Mouse (Mus musculus) ES-E14 (cell line): ENCODE measurements at regions not wholly inside any gene's neighbourhood (a gene's known extent, or its start where the extent isn't known, plus 50 kb on each side); places are given as distances from the start of the nearest gene placed in this dataset.

Source experiments
- DNase-seq: peaks from one replicate; pipeline ENCODE4 v3.0.0-alpha.2; 2013; ENCODE audit warnings: low read depth, low spot score
- H3K27ac ChIP-seq: 2 replicates; pipeline ENCODE4 v1.5.1; 2012; ENCODE audit warnings: low read depth, mild to moderate bottlenecking, low read length, moderate library complexity, mixed read lengths; ENCODE audit not compliant: poor library complexity, insufficient read depth, severe bottlenecking
- H3K36me3 ChIP-seq: 2 replicates; pipeline ENCODE4 v1.6.1; 2012; ENCODE audit warnings: mild to moderate bottlenecking, low read length, moderate library complexity, mixed read lengths; ENCODE audit not compliant: control insufficient read depth, poor library complexity, insufficient read depth, severe bottlenecking
- H3K4me1 ChIP-seq, 2 experiments: fragments of 150-350 bp in 1 of 2; sonication (generic) in 1 of 2; 2 replicates each; pipeline ENCODE4 v1.6.1; 2012; ENCODE audit warnings: low read length in 2 of 2, mild to moderate bottlenecking in 1 of 2, mixed read lengths in 1 of 2; ENCODE audit not compliant: control insufficient read depth in 2 of 2, insufficient read depth in 2 of 2, poor library complexity in 1 of 2
- H3K4me3 ChIP-seq, 2 experiments: fragments of 150-350 bp in 1 of 2; sonication (generic) in 1 of 2; 2 replicates each; pipeline ENCODE4 v1.5.1; 2012; ENCODE audit warnings: low read length in 2 of 2, low read depth in 1 of 2, mild to moderate bottlenecking in 1 of 2, mixed read lengths in 1 of 2; ENCODE audit not compliant: insufficient read depth in 1 of 2, poor library complexity in 1 of 2, severe bottlenecking in 1 of 2
- H3K9ac ChIP-seq: 2 replicates; pipeline ENCODE4 v1.6.1; 2012; ENCODE audit warnings: low read depth, mild to moderate bottlenecking, low read length, mixed read lengths; ENCODE audit not compliant: poor library complexity, insufficient read depth, severe bottlenecking
- H3K9me3 ChIP-seq: fragments of 150-350 bp; sonication (generic); 2 replicates; pipeline ENCODE4 v1.6.1; 2012; ENCODE audit warnings: low read depth, mild to moderate bottlenecking, low read length; ENCODE audit not compliant: control insufficient read depth, insufficient read depth
- CHD2 ChIP-seq: IDR thresholded peaks from 2 replicates; pipeline ENCODE4 v1.6.1; 2014; ENCODE audit warnings: mild to moderate bottlenecking, low read depth, low read length, inconsistent platforms
- HCFC1 ChIP-seq: IDR thresholded peaks from 2 replicates; pipeline ENCODE4 v1.6.1; 2012; ENCODE audit warnings: low read length, inconsistent platforms, borderline replicate concordance; ENCODE audit not compliant: insufficient read depth
- MAFK ChIP-seq: IDR thresholded peaks from 2 replicates; pipeline ENCODE4 v1.6.1; 2014; ENCODE audit warnings: mild to moderate bottlenecking, low read depth, low read length, inconsistent platforms; ENCODE audit not compliant: insufficient read depth
- ZC3H11A ChIP-seq: IDR thresholded peaks from 2 replicates; pipeline ENCODE4 v1.6.1; 2012; ENCODE audit warnings: low read depth, mild to moderate bottlenecking, inconsistent platforms, low read length, borderline replicate concordance
- ZNF384 ChIP-seq: IDR thresholded peaks from 2 replicates; pipeline ENCODE4 v1.6.1; 2012; ENCODE audit warnings: low read depth, low read length, inconsistent platforms
- in situ Hi-C, 2 experiments: fragments of 600-800 bp; cut with MboI; formaldehyde crosslinking; loops; one replicate each; pipeline ENCODE4 v1.15.1; 2025; ENCODE audit warnings: low sequenced_read_pairs in 2 of 2, inconsistent platforms in 1 of 2; ENCODE audit not compliant: unreplicated experiment in 2 of 2

DNA sequence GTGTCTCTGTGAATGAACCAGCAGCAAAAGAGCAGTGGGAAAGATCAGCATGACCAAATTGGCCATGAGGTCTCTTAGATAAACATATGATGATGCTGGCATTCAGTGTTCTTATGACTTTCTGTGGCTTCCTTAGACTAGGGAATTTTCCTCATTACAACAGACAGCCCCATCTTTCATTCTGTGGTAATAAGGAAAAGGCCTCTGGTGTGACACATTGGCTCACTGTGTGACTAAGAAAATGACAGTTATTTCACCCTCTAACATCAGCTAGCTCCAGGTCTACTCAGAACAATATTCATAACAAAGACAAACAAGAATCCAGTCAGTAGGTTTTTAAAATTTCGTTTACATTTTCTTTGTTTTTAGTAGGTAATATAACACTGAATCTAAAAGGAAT is 103.8 kb upstream of the Inhba start:
- Histone ChIP-seq H3K27ac (no peak overlapping the region), H3K4me1 (no peaks in the 10 kb centered on the region), H3K4me3 (no peak overlapping the region), H3K9ac (no peak overlapping the region), H3K36me3 (no peaks in the 10 kb centered on the region), H3K9me3 (no peaks in the 10 kb centered on the region)
- in situ Hi-C loops, result no loop called here
- DNase-seq, result no peak
- TF ChIP-seq HCFC1 (no peak), MAFK (no peak), CHD2 (no peak), ZNF384 (no peak), ZC3H11A (no peak)

DNA sequence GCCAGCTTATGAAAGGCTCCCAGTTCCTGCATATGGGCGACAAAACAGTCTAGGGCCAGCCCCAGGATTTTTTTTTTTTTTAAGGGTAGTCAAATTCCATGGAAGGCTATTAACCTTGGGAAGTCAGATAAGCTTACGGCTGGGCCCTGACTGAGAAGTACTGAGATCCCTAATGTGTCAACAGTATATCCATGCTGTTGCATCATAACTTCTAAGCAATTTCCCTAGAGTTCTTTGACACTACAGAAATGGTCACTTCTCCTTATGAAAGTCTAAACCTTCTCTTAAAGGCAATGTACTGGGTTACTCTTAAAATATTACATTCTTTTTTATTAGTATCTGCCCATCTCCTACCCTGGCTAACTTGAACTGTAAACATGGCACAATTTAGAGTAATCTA is 101.1 kb upstream of the Inhba start:
- no peaks in the 10 kb centered on the region for H3K4me1 ChIP-seq
- H3K9me3 ChIP-seq, result no peaks in the 10 kb centered on the region
- TF ChIP-seq CHD2, result no peak
- TF ChIP-seq ZC3H11A, result no peak
- TF ChIP-seq MAFK, result no peak
- no peak for TF ChIP-seq HCFC1
- no peak for TF ChIP-seq ZNF384
- no peak overlapping the region for H3K9ac ChIP-seq
- H3K27ac ChIP-seq, result no peak overlapping the region
- no peak for DNase-seq
- in situ Hi-C loops, result no loop called here
- no peaks in the 10 kb centered on the region for H3K36me3 ChIP-seq
- H3K4me3 ChIP-seq, result no peak overlapping the region

DNA sequence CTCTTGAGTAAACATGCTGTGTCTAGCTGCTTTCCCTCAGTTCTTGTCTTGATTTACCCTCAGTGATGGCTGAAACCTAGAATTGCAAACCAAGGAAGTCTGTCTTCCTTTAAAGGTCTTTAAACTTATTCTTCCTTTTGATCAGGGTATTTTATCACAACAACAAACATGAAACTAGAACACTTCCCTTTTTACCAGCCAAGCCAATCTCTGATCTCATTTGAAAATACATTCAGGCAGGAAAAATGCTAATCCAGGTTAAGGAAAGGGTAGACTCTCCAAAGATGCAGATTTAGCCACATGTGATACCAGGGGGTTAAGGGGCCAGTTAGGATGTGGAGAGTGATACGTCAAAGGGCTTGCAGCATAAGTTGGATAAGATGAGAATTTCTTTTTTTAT is 100.4 kb upstream of the Inhba start:
- in situ Hi-C loops, result no loop called here
- TF ChIP-seq ZNF384 (no peak), CHD2 (no peak), ZC3H11A (no peak), HCFC1 (no peak), MAFK (no peak)
- H3K4me1 ChIP-seq, result no peaks in the 10 kb centered on the region
- H3K4me3 ChIP-seq, result no peak overlapping the region
- no peaks in the 10 kb centered on the region for H3K9me3 ChIP-seq
- DNase-seq, result no peak
- no peaks in the 10 kb centered on the region for H3K36me3 ChIP-seq
- no peak overlapping the region for H3K27ac ChIP-seq
- no peak overlapping the region for H3K9ac ChIP-seq

- Histone ChIP-seq H3K4me3 (no peak overlapping the region), H3K9ac (no peak overlapping the region), H3K36me3 (no peaks in the 10 kb centered on the region), H3K27ac (no peak overlapping the region), H3K4me1 (no peaks in the 10 kb centered on the region), H3K9me3 (no peaks in the 10 kb centered on the region)
- in situ Hi-C loops, result no loop called here
- TF ChIP-seq CHD2 (no peak), ZC3H11A (no peak), HCFC1 (no peak), MAFK (no peak), ZNF384 (no peak)
- no peak for DNase-seq
Measured at GRCm38 (mm10) chr13:15914270-15914669, 97.4 kb upstream of the Inhba start.

DNA sequence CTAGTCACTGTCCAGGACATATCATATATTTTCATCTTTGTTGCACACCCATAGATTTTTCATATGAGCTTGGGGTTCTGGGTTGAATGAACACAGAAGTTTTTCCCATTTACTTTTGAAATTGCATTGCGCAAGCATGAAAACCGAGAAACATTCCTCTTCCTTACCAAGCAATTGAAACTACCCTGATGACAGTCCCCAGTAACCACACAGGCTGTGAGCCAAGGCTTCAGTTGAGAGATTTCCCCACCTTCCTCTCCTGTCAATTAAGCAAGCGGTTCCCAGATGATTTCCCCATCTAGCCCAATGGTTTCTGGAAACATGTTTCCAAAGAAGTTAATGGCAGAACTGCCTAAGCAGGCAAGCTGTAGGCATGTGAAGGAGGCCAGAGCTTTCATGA is 81.8 kb upstream of the Inhba start:
- DNase-seq, result no peak
- Histone ChIP-seq H3K27ac (no peak overlapping the region), H3K9ac (no peak overlapping the region), H3K4me3 (no peak overlapping the region), H3K9me3 (no peaks in the 10 kb centered on the region), H3K4me1 (peaks cover 2 to 7% of the 10 kb centered on the region in 2 experiments; a peak in 1 of 4 replicates), H3K36me3 (no peaks in the 10 kb centered on the region)
- in situ Hi-C loops, result no loop called here
- TF ChIP-seq ZC3H11A (no peak), MAFK (no peak), ZNF384 (no peak), CHD2 (no peak), HCFC1 (no peak)
